Mouse (Mus musculus): ENCODE data around the gene Bivm. TPM values are rescaled to one million over a fixed set of nuclear protein-coding genes. Genes with fewer than 3 reads are reported as not detected.

Bivm gene
- polyA plus RNA-seq, 1 experiment from 2014 or later: 13.1 TPM

Other genes with a start within 250 kb of the Bivm start
- gene Tpp2, start 185.3 kb upstream of the Bivm start, polyA plus RNA-seq (2014; fragmentation: Nextera tagmentation; extraction: Ambion mirVana): 59.9 and 68.8 TPM in 2 replicates
- gene Mettl21c, start 98.9 kb upstream of the Bivm start, polyA plus RNA-seq (2014; fragmentation: Nextera tagmentation; extraction: Ambion mirVana): 0.04 and 0.68 TPM in 2 replicates
- gene Gm8251, start 57.0 kb upstream of the Bivm start, polyA plus RNA-seq (2014; fragmentation: Nextera tagmentation; extraction: Ambion mirVana): 0.09 and 0.21 TPM in 2 replicates
- 123 and 133 TPM in 2 replicates for gene Tex30, start 16.5 kb upstream of the Bivm start, polyA plus RNA-seq (2014; fragmentation: Nextera tagmentation; extraction: Ambion mirVana)
- 48.8 and 53.8 TPM in 2 replicates for gene Kdelc1, start 149 bp upstream of the Bivm start, polyA plus RNA-seq (2014; fragmentation: Nextera tagmentation; extraction: Ambion mirVana)
- gene Ercc5, start 28.8 kb downstream of the Bivm start, polyA plus RNA-seq (2014; fragmentation: Nextera tagmentation; extraction: Ambion mirVana): 15.0 TPM in 2 replicates
- not detected in 2 replicates for gene Mettl21e, start 100.0 kb downstream of the Bivm start, polyA plus RNA-seq (2014; fragmentation: Nextera tagmentation; extraction: Ambion mirVana)

All from liver, embryonic 11.5 days (tissue).